Mouse (Mus musculus): ENCODE measurements around the gene Tmed1. TPM values are rescaled to one million over a fixed set of nuclear protein-coding genes. Genes with fewer than 3 reads are reported as not detected.

Gene Tmed1
- total and polyA plus RNA-seq, 2 experiments from 2014 or later: 42.5 to 51.1 TPM

DNA sequence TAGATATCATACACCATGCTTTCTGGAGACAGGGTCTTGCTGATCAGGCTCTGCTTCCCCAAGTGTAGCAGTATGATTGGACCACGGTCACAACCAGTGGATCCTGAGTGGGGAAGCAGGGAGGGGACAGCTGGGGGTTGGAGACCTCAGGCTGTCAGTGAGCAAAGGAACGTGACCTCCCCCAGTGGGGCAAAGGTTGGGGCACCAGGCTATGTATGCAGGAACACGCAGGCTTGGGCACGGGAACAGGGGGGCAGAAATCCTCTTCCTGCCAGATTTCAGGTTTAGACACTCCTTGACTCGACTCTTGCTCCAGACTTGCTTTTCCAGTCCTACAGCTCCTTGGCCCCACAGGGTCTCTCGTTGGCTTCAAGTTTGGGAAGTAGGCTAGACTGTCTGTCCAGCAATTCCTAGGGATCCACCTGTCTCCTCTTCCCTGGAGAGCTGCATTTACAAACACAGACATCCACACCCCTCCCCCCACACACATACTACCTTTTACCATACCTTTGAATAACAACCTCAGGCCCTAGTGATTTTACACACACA, 8.0 kb upstream of the Tmed1 start:
- no peak overlapping the region for H3K27ac ChIP-seq (ENCODE audit: low read depth, low read length)
- H3K36me3 ChIP-seq (ENCODE audit: insufficient read depth, low read length): no peaks in the 10 kb centered on the region
- no peaks in the 10 kb centered on the region for H3K27me3 ChIP-seq (ENCODE audit: insufficient read depth, low read length)
- no peaks in the 10 kb centered on the region for H3K9me3 ChIP-seq (ENCODE audit: low read length)
- no peak overlapping the region for H3K9ac ChIP-seq (replicated peaks; ENCODE audit: low read length, poor library complexity, severe bottlenecking)
- no peaks in the 10 kb centered on the region for H3K4me1 ChIP-seq (ENCODE audit: insufficient read depth, low read length)
- 78% methylated on average over 6 of the region's 6 CpGs for WGBS
- ATAC-seq (ENCODE audit: low FRiP score): no peak
- no peak overlapping the region for H3K4me3 ChIP-seq (ENCODE audit: low read depth, low read length)
- no peak for TF ChIP-seq CTCF (IDR thresholded peaks at IDR 0.05)
- H3K4me2 ChIP-seq (ENCODE audit: low read depth, low read length, poor library complexity, severe bottlenecking): no peak overlapping the region
- DNase-seq (ENCODE audit: low spot score): no peak

DNA sequence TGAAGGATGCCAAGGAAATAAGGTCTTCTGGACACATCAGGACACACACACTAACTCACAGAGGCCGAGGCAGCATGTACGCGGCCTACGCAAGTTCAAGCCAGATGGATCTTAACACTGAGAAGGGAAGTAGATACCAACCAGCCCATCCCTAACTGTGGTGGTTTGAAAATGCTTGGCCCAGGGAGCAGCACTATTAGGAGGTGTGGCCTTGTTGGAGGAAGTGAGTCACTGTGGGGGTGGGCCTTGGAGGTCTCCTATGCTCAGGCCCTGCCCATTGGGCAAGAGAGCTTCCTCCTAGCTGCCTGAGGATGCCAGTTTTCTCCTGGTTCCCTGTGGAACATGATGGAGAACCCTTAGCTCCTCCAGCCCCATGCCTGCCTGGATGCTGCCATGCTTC, 3.4 kb upstream of the Tmed1 start:
- ATAC-seq (ENCODE audit: low FRiP score): no peak
- no peak for TF ChIP-seq CTCF (IDR thresholded peaks at IDR 0.05)

DNA sequence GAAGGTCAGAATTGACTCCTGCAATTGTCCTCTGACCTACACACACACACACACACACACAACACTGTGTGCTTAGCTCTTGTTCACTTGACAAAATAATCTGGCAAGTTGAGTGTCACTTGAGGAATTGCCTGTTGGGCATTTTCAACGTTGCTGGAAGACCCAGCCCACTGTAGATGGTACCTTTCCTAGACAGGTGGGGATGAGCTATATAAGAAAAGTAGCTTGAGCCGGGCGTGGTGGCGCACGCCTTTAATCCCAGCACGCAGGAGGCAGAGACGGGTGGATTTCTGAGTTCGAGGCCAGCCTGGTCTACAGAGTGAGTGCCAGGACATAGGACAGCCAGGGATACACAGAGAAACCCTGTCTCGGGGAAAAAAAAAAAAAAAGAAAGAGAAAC, 1.0 kb upstream of the Tmed1 start:
- TF ChIP-seq CTCF (IDR thresholded peaks at IDR 0.05): no peak
- WGBS: 79% methylated on average over 9 of the region's 9 CpGs
- Histone ChIP-seq H3K4me1 (ENCODE audit: insufficient read depth, low read length) (peaks cover 11% of the 10 kb centered on the region; the same call in 1 of the 2 replicates), H3K27me3 (ENCODE audit: insufficient read depth, low read length) (no peaks in the 10 kb centered on the region), H3K9me3 (ENCODE audit: low read length) (no peaks in the 10 kb centered on the region), H3K4me3 (ENCODE audit: low read depth, low read length) (peak overlapping the region; percentile 44), H3K36me3 (ENCODE audit: insufficient read depth, low read length) (peaks cover 25% of the 10 kb centered on the region), H3K4me2 (ENCODE audit: low read depth, low read length, poor library complexity, severe bottlenecking) (peak overlapping the region; percentile 76), H3K9ac (replicated peaks; ENCODE audit: low read length, poor library complexity, severe bottlenecking) (peak overlapping the region; percentile 55; the same call in 1 of the 2 replicates), H3K27ac (ENCODE audit: low read depth, low read length) (peak overlapping the region; percentile 79)
- DNase-seq (ENCODE audit: low spot score): no peak
- ATAC-seq (ENCODE audit: low FRiP score): no peak

More for the DNA sequence above, 3.4 kb upstream of the Tmed1 start:
- no peaks in the 10 kb centered on the region for H3K27me3 ChIP-seq (ENCODE audit: insufficient read depth, low read length)
- 99% methylated on average over 4 of the region's 4 CpGs for WGBS
- no peak overlapping the region for H3K9ac ChIP-seq (replicated peaks; ENCODE audit: low read length, poor library complexity, severe bottlenecking)
- no peak overlapping the region for H3K4me2 ChIP-seq (ENCODE audit: low read depth, low read length, poor library complexity, severe bottlenecking)
- no peak overlapping the region for H3K27ac ChIP-seq (ENCODE audit: low read depth, low read length)
- H3K9me3 ChIP-seq (ENCODE audit: low read length): no peaks in the 10 kb centered on the region
- no peak overlapping the region for H3K4me3 ChIP-seq (ENCODE audit: low read depth, low read length)
- no peak for DNase-seq (ENCODE audit: low spot score)
- peaks cover 11% of the 10 kb centered on the region; the same call in 1 of the 2 replicates for H3K4me1 ChIP-seq (ENCODE audit: insufficient read depth, low read length)
- peaks cover 2% of the 10 kb centered on the region; the same call in 1 of the 2 replicates for H3K36me3 ChIP-seq (ENCODE audit: insufficient read depth, low read length)

DNA sequence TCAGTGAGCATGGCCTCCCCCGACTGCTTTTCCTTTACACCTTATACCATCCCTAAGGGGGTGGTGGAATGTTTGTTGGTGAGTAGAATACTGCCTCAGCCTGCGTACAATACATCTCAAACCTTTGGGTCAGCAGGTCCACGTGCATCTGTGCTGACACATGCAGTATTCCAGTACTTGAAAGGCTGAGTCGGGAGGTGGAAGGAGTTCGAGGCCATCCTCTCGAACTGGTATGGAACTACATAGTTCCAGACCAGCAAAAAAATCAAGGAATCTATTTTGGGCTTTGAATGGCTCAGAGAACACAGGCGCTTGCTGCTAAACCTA, 600 bp upstream of the Tmed1 start:
- peak overlapping the region; percentile 44 for H3K4me3 ChIP-seq (ENCODE audit: low read depth, low read length)
- no peak for TF ChIP-seq CTCF (IDR thresholded peaks at IDR 0.05)
- H3K36me3 ChIP-seq (ENCODE audit: insufficient read depth, low read length): peaks cover 29% of the 10 kb centered on the region
- H3K27ac ChIP-seq (ENCODE audit: low read depth, low read length): peak overlapping the region; percentile 79
- H3K27me3 ChIP-seq (ENCODE audit: insufficient read depth, low read length): no peaks in the 10 kb centered on the region
- ATAC-seq (ENCODE audit: low FRiP score): no peak
- H3K9me3 ChIP-seq (ENCODE audit: low read length): no peaks in the 10 kb centered on the region
- WGBS: 3% methylated on average over 7 of the region's 7 CpGs
- H3K9ac ChIP-seq (replicated peaks; ENCODE audit: low read length, poor library complexity, severe bottlenecking): peak overlapping the region; percentile 55
- H3K4me2 ChIP-seq (ENCODE audit: low read depth, low read length, poor library complexity, severe bottlenecking): peak overlapping the region; percentile 76
- DNase-seq (ENCODE audit: low spot score): no peak
- peaks cover 11% of the 10 kb centered on the region; the same call in 1 of the 2 replicates for H3K4me1 ChIP-seq (ENCODE audit: insufficient read depth, low read length)

DNA sequence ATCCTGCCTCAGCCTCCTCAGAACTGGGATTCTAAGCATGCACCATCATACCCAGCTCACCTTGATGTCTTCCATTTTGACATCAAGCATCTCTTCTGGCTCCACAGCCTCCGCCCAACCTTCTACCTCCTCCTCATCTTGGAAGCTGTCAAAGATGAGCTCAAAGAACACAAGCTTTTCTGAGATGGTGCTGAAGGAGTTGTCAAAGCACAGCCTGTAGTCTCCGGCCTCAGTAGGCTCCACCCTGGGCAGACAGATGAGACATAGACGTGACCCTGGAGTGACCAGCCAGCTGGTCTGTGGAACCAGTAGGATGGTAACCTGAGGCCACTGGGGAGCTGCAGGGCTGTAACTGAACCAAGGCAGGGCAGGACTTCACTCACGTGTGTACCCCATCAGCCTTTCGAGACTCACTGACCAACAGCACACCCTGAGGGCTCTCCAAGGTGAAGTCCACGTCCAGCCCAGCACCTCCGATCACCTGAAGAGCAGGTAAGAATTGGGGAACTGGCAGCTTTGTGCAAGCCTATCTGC, 1.1 kb downstream of the Tmed1 start:
- H3K9ac ChIP-seq (replicated peaks; ENCODE audit: low read length, poor library complexity, severe bottlenecking): peak overlapping the region; percentile 55
- H3K36me3 ChIP-seq (ENCODE audit: insufficient read depth, low read length): peaks cover 45% of the 10 kb centered on the region
- peak overlapping the region; percentile 76 for H3K4me2 ChIP-seq (ENCODE audit: low read depth, low read length, poor library complexity, severe bottlenecking)
- DNase-seq (ENCODE audit: low spot score) (no peak), ATAC-seq (ENCODE audit: low FRiP score) (no peak)
- no peaks in the 10 kb centered on the region for H3K27me3 ChIP-seq (ENCODE audit: insufficient read depth, low read length)
- peak overlapping the region; percentile 44 for H3K4me3 ChIP-seq (ENCODE audit: low read depth, low read length)
- 77% methylated on average over 7 of the region's 7 CpGs for WGBS
- TF ChIP-seq CTCF (IDR thresholded peaks at IDR 0.05): no peak
- H3K27ac ChIP-seq (ENCODE audit: low read depth, low read length): peak overlapping the region; percentile 79
- H3K4me1 ChIP-seq (ENCODE audit: insufficient read depth, low read length): peaks cover 11% of the 10 kb centered on the region; the same call in 1 of the 2 replicates
- H3K9me3 ChIP-seq (ENCODE audit: low read length): no peaks in the 10 kb centered on the region

DNA sequence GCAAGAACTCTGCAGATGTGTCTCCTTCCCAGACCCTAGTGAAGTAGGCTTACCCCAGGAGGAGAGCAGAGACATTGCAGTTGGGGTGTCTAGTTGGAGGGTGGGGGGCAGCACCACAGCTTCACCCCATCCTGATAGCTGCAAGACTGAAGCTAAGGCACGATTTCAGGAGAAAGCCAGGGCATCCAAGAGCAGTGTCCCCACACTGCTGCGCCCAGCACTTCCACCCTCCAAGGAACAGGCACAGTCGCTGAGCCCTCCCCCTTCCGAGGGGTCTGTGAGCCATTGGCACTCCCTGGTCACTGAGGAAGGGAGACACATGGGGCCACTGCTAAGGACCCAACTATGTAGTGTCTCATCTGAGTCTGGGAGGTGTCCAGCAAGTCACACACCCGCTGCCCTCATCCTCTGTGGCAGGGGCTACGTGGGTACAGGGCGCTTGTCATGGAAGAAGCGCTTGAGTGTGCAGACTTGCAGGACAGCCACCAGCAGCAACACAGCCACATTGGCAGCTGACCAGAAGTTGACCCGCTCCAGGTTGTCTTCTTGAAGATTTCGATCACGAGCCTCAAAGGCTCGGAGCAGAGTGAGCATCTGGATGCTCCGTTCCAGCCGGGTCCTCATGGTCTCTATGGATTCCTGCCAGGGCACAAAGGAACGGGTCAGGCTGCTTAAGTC, 2.2 kb downstream of the Tmed1 start:
- no peak for TF ChIP-seq CTCF (IDR thresholded peaks at IDR 0.05)
- Histone ChIP-seq H3K4me1 (ENCODE audit: insufficient read depth, low read length) (peaks cover 11% of the 10 kb centered on the region; the same call in 1 of the 2 replicates), H3K27ac (ENCODE audit: low read depth, low read length) (no peak overlapping the region), H3K36me3 (ENCODE audit: insufficient read depth, low read length) (peaks cover 52% of the 10 kb centered on the region), H3K9me3 (ENCODE audit: low read length) (no peaks in the 10 kb centered on the region), H3K9ac (replicated peaks; ENCODE audit: low read length, poor library complexity, severe bottlenecking) (no peak overlapping the region), H3K4me2 (ENCODE audit: low read depth, low read length, poor library complexity, severe bottlenecking) (no peak overlapping the region), H3K27me3 (ENCODE audit: insufficient read depth, low read length) (no peaks in the 10 kb centered on the region), H3K4me3 (ENCODE audit: low read depth, low read length) (no peak overlapping the region)
- 90% methylated on average over 15 of the region's 15 CpGs for WGBS
- ATAC-seq (ENCODE audit: low FRiP score) (no peak), DNase-seq (ENCODE audit: low spot score) (no peak)

All from midbrain, postnatal 0 days (tissue).